Mouse (Mus musculus): ENCODE measurements around the gene Fbxo7. TPM values are rescaled to one million over a fixed set of nuclear protein-coding genes. Genes with fewer than 3 reads are reported as not detected.
A peak's percentile ranks its signal among the peaks of the same experiment; 100 is the strongest.

The Fbxo7 gene
- polyA plus RNA-seq (2015; fragmentation: Nextera tagmentation; extraction: Ambion mirVana) = 41.0 and 42.9 TPM in 2 replicates

GRCm38 (mm10) chr10:86021749-86022473, at the start of gene Fbxo7:
TSS of gene Fbxo7 (plus strand) at chr10:86021972.
- H3K9ac ChIP-seq (ENCODE audit: low read depth, low read length) = peak within 1 kb of the TSS; percentile 90
- H3K36me3 ChIP-seq (ENCODE audit: insufficient read depth, low read length) = no peaks in the 10 kb centered on the region
- H3K4me3 ChIP-seq (replicated peaks; ENCODE audit: low read depth, low read length) = peak within 1 kb of the TSS; percentile 84
- WGBS = 1% methylated on average over 82 of the region's 82 CpGs
- peak within 1 kb of the TSS; percentile 73 for H3K4me2 ChIP-seq (ENCODE audit: low read length)
- H3K9me3 ChIP-seq (replicated peaks; ENCODE audit: low read length) = no peaks in the 10 kb centered on the region
- peak; percentile 100 for TF ChIP-seq CTCF (IDR thresholded peaks at IDR 0.05; ENCODE audit: low read depth)
- H3K27ac ChIP-seq = peak within 1 kb of the TSS; percentile 96
- no peaks in the 10 kb centered on the region for H3K4me1 ChIP-seq (replicated peaks; ENCODE audit: insufficient read depth, low read length)
- DNase-seq (ENCODE audit: low spot score) = peak; percentile 95
- ATAC-seq (replicated peaks; ENCODE audit: low FRiP score, low read depth) = peak; percentile 94
- H3K27me3 ChIP-seq (ENCODE audit: insufficient read depth, low read length) = no peaks in the 10 kb centered on the region

- no peak for DNase-seq (ENCODE audit: low spot score)
- H3K9me3 ChIP-seq (replicated peaks; ENCODE audit: low read length) = no peaks in the 10 kb centered on the region
- no peak overlapping the region for H3K27ac ChIP-seq
- H3K4me2 ChIP-seq (ENCODE audit: low read length) = no peak overlapping the region
- no peaks in the 10 kb centered on the region for H3K36me3 ChIP-seq (ENCODE audit: insufficient read depth, low read length)
- ATAC-seq (replicated peaks; ENCODE audit: low FRiP score, low read depth) = no peak
- TF ChIP-seq CTCF (IDR thresholded peaks at IDR 0.05; ENCODE audit: low read depth) = no peak
- whole genome bisulfite sequencing = 81% methylated on average over 4 of the region's 4 CpGs
- H3K4me1 ChIP-seq (replicated peaks; ENCODE audit: insufficient read depth, low read length) = no peaks in the 10 kb centered on the region
- H3K9ac ChIP-seq (ENCODE audit: low read depth, low read length) = no peak overlapping the region
- no peak overlapping the region for H3K4me3 ChIP-seq (replicated peaks; ENCODE audit: low read depth, low read length)
- H3K27me3 ChIP-seq (ENCODE audit: insufficient read depth, low read length) = no peaks in the 10 kb centered on the region
Measured at GRCm38 (mm10) chr10:85972915-85973314, 48.9 kb upstream of the Fbxo7 start.

DNA sequence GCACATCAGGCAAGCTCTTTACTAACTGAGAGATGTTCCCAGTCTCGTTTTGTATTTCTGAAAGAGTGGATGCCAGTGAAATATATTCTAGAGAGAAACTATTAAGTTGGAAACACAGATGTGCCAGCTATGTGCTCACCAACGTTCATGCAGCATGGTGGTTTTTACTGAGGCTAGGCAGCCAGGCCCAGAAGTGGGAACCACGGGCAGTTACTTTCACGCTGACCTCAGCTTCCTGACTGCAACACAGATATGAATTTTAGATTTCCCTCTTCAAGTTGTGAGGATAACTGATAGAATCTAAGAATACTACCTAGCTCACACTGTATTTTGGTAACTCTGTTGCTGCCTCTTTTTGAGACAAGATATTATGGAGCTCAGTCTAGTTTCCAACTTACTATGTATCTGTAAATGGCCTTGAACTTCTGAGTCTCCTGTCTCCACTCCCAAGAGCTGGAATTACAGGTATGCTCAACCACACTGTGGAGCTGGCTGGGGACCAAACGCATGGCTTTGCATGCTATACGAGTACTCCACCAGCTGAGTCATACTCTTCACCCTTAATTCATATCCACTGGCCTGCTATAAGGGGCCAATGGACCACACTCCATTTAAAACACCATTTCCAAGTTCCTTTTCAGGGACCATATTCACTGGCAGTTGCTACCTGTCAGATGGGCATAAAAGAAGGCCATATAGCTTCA, 32.2 kb upstream of the Fbxo7 start:
- ATAC-seq (replicated peaks; ENCODE audit: low FRiP score, low read depth) (no peak), DNase-seq (ENCODE audit: low spot score) (no peak)
- no peaks in the 10 kb centered on the region for H3K27me3 ChIP-seq (ENCODE audit: insufficient read depth, low read length)
- H3K4me3 ChIP-seq (replicated peaks; ENCODE audit: low read depth, low read length) = no peak overlapping the region
- H3K4me1 ChIP-seq (replicated peaks; ENCODE audit: insufficient read depth, low read length) = no peaks in the 10 kb centered on the region
- no peaks in the 10 kb centered on the region for H3K36me3 ChIP-seq (ENCODE audit: insufficient read depth, low read length)
- H3K27ac ChIP-seq = no peak overlapping the region
- TF ChIP-seq CTCF (IDR thresholded peaks at IDR 0.05; ENCODE audit: low read depth) = no peak
- WGBS = 67% methylated on average over 6 of the region's 6 CpGs
- no peaks in the 10 kb centered on the region for H3K9me3 ChIP-seq (replicated peaks; ENCODE audit: low read length)
- no peak overlapping the region for H3K9ac ChIP-seq (ENCODE audit: low read depth, low read length)
- H3K4me2 ChIP-seq (ENCODE audit: low read length) = no peak overlapping the region

GRCm38 (mm10) chr10:85992412-85992811, 29.4 kb upstream of the Fbxo7 start:
- Histone ChIP-seq H3K4me3 (replicated peaks; ENCODE audit: low read depth, low read length) (no peak overlapping the region), H3K9me3 (replicated peaks; ENCODE audit: low read length) (no peaks in the 10 kb centered on the region), H3K4me2 (ENCODE audit: low read length) (no peak overlapping the region), H3K27me3 (ENCODE audit: insufficient read depth, low read length) (no peaks in the 10 kb centered on the region), H3K36me3 (ENCODE audit: insufficient read depth, low read length) (no peaks in the 10 kb centered on the region), H3K4me1 (replicated peaks; ENCODE audit: insufficient read depth, low read length) (no peaks in the 10 kb centered on the region), H3K9ac (ENCODE audit: low read depth, low read length) (no peak overlapping the region), H3K27ac (no peak overlapping the region)
- no peak for ATAC-seq (replicated peaks; ENCODE audit: low FRiP score, low read depth)
- no peak for TF ChIP-seq CTCF (IDR thresholded peaks at IDR 0.05; ENCODE audit: low read depth)
- no peak for DNase-seq (ENCODE audit: low spot score)
- WGBS = 81% methylated on average over 4 of the region's 4 CpGs

DNA sequence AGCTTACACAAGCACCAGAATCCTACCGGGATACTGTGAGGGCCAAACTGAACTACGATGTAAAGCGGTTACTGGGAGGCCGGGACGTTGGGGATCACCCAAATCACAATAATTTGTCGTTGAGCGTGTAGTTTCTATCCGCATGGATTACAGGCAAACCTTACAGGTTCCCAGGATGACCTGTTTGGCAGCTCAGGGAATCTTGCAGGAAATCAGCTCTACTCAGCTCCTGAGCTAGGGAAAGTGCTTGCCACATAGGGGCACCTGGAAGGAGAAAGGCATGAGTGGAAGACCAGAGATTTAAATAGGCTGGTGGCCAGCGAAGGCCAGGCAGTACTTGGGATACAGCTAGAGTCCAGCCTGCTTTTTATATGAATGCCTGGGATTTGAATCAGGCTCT, 27.9 kb upstream of the Fbxo7 start:
- no peak for DNase-seq (ENCODE audit: low spot score)
- Histone ChIP-seq H3K4me2 (ENCODE audit: low read length) (no peak overlapping the region), H3K27me3 (ENCODE audit: insufficient read depth, low read length) (no peaks in the 10 kb centered on the region), H3K9me3 (replicated peaks; ENCODE audit: low read length) (no peaks in the 10 kb centered on the region), H3K36me3 (ENCODE audit: insufficient read depth, low read length) (no peaks in the 10 kb centered on the region), H3K27ac (no peak overlapping the region), H3K4me1 (replicated peaks; ENCODE audit: insufficient read depth, low read length) (no peaks in the 10 kb centered on the region), H3K4me3 (replicated peaks; ENCODE audit: low read depth, low read length) (no peak overlapping the region), H3K9ac (ENCODE audit: low read depth, low read length) (no peak overlapping the region)
- no peak for TF ChIP-seq CTCF (IDR thresholded peaks at IDR 0.05; ENCODE audit: low read depth)
- no peak for ATAC-seq (replicated peaks; ENCODE audit: low FRiP score, low read depth)
- 92% methylated on average over 9 of the region's 9 CpGs for WGBS

DNA sequence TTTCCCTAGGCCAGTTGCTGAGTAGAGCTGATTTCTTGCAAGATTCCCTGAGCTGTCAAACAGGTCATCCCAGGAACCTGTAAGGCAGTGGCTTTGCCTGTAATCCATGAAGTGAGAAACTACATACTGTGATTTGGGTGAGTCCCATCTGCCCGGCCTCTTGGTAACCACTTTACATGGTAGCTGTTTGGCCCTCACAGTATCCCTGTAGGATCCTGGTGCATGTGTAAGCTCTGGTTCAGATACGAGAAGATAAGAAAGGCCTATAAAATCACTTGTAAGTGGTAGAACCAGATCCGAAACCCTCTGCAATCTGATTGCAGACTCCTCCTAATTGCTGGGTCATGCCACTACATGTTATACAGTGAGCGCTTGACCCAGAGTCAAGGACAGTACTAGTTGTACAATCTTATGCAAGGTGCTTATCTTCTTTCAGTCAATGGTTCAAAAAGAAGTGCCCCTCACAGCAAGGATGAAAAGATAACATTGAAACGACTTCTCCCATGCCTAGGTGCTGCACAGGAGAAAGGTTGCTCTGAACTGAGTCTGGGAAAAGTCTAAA, 27.1 kb upstream of the Fbxo7 start:
- no peak overlapping the region for H3K4me2 ChIP-seq (ENCODE audit: low read length)
- H3K4me3 ChIP-seq (replicated peaks; ENCODE audit: low read depth, low read length) = no peak overlapping the region
- no peak for ATAC-seq (replicated peaks; ENCODE audit: low FRiP score, low read depth)
- H3K9me3 ChIP-seq (replicated peaks; ENCODE audit: low read length) = no peaks in the 10 kb centered on the region
- H3K9ac ChIP-seq (ENCODE audit: low read depth, low read length) = no peak overlapping the region
- no peak overlapping the region for H3K27ac ChIP-seq
- no peak for DNase-seq (ENCODE audit: low spot score)
- H3K36me3 ChIP-seq (ENCODE audit: insufficient read depth, low read length) = no peaks in the 10 kb centered on the region
- H3K4me1 ChIP-seq (replicated peaks; ENCODE audit: insufficient read depth, low read length) = no peaks in the 10 kb centered on the region
- WGBS = 73% methylated on average over 5 of the region's 5 CpGs
- TF ChIP-seq CTCF (IDR thresholded peaks at IDR 0.05; ENCODE audit: low read depth) = no peak
- no peaks in the 10 kb centered on the region for H3K27me3 ChIP-seq (ENCODE audit: insufficient read depth, low read length)

Data from kidney, postnatal 0 days (tissue).